Mouse (Mus musculus): ENCODE results near the gene Nasp.
"Not testable (repeated sequence)": the region's sequence is repeated elsewhere in the genome, so short reads cannot be mapped to it uniquely, and the experiment has no call there.

Gene Nasp

DNA sequence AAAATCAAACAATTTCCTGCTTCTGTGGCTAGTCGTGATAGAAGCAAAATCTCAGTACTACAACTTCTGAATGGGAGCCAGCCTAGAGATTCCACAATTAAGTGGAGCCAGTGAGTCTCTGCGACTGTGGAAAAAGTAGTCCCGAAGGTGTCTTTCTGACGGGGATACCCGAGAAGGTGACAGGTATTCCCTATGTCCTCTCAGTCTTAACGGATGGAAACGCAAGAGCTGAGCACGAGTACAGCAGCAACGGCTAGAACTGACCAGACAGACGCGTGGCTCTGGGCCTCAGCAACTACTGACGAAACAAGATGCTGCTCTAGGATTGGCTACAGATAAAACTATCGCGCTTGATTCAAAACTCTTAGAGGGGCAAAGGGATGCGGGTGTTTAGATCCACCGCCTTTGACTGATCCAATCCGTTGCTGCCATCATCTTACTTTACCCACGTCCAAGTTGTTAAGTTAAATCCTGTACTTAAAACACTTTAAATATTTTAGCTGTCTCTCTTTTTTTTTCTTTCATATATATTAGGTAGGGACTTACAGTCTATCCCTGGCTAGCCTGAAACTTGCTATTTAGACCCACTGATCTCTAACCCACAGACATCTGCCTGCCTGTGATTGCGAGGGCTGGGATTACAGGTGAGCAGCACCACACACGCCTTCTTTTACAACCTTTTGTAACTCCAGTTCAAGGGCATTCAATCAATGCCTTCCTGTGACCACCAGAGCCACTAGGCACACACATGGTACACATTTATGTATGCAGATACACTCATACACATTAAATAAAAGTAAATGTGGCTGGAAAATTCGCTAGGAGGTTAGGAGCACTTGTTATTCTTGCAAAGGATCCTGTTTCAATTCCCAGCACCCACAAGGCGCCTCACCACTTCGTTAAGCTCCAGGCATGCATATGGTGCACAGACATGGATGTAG is at the start of gene Nasp:
Nasp (minus strand) TSS at position 220 of the 941 bp plus-strand sequence.
- DNase-seq: peak; percentile 73 to 82

DNA sequence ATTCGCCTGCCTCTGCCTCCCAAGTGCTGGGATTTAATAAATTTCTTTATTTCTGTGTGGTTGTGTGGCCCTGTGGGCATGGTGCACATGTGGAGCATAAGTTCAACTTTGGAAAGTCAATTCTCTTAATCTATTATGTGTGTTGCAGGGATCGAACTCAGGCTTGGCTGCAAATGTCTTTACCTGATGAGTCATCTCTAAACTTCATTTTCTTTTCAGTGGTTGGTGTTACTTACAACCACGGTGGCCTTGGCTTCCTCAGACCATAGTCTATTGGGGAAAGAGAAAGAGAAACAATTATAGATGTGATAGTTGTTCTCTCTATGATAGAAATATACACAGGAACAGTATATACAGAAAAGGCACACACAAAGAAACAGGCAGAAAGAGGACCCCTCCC is 48.3 kb upstream of the Nasp start:
- no peak for DNase-seq

DNA sequence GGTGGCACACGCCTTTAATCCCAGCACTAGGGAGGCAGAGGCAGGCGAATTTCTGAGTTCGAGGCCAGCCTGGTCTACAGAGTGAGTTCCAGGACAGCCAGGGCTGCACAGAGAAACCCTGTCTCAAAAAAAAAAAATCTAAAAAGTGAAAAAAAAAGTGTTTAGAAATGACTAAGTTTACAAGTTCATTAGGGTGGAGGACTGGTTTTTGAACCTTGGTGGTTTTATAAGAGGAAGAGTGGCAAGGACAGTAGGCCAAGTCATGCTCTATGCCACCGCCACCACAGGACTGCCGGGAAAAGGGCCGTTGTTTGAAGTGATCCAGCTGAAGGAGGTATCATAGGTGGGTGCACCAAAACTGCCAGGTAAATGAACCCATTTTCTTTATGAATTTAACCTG is 47.0 kb upstream of the Nasp start:
- not testable (repeated sequence) for DNase-seq

DNA sequence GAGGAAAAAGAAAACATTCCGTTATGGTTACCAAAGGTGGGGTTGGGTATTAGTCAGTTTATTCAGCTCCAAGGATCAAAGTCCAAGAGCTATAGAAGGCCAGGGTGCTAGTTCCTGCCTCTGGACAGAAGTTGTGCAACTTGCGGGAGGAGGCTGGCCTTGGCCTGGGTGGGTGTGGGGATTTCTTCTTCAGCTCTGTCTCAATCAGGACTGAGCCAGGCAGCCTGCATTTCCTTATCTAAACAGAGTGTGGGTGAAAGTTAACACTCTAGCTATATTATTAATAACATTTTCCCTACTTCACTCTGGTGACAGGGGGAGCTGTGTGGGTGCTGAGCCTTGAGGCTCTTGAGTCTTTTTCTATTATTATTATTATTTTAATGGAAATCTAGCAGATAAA is 45.0 kb upstream of the Nasp start:
- DNase-seq: no peak

- no peak for DNase-seq
These were observed 41.5 kb upstream of the Nasp start for GRCm38 (mm10) chr4:116669291-116669690.

- DNase-seq: no peak
These were observed 40.4 kb upstream of the Nasp start for GRCm38 (mm10) chr4:116668145-116668544.

DNA sequence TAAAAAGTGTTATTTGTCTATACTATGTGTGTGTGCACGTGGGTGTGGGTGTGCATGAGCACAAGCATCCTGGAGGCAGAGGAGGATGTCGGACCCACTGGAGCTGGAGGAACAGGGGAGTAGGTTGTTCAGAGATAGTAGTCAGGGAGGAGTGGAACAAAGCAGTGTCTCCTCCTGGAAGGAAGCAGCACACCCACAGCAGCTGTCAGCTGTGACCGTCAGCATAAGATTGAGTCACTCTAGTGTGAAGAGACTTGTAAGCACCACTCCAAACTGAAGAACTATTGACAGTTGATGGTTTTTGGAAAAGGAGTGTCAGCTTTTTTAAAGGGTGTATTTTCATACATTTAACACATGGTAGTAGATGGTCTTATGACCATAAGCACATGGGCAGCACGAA is 38.9 kb upstream of the Nasp start:
- no peak for DNase-seq

DNA sequence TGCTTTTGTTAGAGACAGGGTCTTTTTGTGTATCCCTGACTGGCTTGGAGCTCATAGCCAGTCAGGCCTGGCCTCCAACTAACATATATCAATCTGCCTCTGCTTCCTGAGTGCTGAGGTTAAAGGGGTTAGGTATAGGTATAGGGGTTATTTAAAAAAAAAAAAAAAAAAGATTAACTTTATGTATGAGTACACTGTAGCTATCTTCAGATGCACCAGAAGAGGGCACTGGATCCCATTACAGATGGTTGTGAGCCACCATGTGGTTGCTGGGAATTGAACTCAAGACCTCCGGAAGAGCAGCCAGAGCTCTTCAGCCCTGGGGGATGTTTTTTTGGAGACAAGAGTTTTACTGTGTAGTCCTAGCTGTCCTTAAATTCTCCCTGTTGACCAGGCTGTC is 34.3 kb upstream of the Nasp start:
- no peak for DNase-seq

DNA sequence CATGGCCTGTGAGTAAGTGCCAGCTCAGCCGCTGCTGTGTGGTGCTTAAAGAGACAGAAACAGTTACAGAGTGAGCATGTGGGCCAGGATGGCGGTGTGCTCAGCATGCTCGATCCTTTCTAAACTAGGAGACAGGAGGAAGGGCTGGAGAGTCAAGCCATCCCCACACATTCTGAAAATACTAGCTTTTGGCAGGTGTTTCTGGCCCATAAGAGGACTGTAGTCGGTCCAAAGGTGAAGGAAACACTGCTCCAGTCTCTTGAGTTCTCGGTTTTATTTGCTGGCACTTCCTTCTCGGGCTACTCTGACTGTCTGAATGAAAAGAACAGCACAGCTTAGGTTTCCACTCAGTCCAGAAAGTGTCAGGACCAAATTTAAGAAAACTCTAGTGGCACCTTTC is 33.1 kb upstream of the Nasp start:
- no peak for DNase-seq

DNA sequence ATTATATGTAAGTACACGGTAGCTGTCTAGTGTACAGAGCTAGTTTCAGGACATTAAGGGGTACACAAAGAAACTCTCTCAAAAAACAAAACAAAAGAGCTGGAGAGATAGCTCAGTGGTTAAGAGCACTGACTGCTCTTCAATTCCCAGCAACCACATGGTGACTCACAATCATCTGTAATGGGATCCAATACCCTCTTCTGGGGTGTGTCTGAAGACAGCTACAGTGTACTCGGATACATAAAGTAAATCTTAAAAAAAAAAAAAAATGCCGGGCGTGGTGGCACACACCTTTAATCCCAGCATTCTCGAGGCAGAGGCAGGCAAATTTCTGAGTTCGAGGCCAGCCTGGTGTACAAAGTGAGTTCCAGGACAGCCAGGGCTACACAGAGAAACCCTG is 32.2 kb upstream of the Nasp start:
- not testable (repeated sequence) for DNase-seq

GRCm38 (mm10) chr4:116659474-116659873 is 31.7 kb upstream of the Nasp start:
- no peak for DNase-seq

GRCm38 (mm10) chr4:116657971-116658370 is 30.2 kb upstream of the Nasp start:
- no peak for DNase-seq

- no peak for DNase-seq
These were observed 27.9 kb upstream of the Nasp start for GRCm38 (mm10) chr4:116655658-116656057.

DNA sequence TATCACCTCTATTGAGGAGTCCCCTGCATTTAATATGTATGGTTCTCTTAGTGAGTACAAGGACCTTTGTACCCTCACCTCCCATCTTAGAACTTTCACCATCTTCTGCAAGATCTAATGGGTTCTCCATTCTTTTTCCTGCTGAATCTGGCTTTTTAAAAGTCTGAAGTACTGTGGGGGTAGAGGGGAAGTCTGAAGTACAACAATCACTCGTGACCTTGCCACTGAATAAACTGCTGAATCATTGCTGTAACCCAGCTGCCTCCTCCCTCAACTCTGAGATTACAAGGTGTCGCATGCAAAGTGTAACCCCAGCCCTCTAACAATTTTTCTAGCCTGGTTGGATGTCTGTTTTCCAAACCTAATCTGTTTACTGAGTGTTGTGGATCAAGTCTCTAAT is 27.4 kb upstream of the Nasp start:
- DNase-seq: no peak

- DNase-seq: no peak
These were observed 25.5 kb upstream of the Nasp start for GRCm38 (mm10) chr4:116653228-116653627.

DNA sequence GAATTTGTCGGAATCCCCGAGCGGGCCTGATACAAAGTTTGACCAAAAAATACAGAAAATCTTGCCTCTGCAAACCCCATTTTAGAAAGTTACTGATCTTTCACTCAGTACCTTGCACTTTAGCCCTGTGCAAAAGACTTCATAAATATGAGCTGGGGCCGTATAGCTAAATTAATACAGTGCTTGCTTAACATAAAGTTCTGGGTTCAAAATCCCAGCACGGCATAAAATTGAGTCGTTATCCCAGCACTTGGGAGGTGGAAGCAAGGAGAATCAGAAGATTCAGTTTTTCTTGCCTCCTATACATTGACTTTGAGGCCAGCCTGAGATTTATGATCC is 24.0 kb upstream of the Nasp start:
- DNase-seq: no peak

GRCm38 (mm10) chr4:116650924-116651796 is 23.4 kb upstream of the Nasp start, which contains the start of gene Akr1a1:
TSS of gene Akr1a1 (minus strand) at chr4:116651680.
- peak; percentile 91 to 94 for DNase-seq

- DNase-seq: no peak
These were observed 22.6 kb upstream of the Nasp start for GRCm38 (mm10) chr4:116650365-116650764.

- no peak for DNase-seq
These were observed 21.7 kb upstream of the Nasp start for GRCm38 (mm10) chr4:116649411-116649810.

DNA sequence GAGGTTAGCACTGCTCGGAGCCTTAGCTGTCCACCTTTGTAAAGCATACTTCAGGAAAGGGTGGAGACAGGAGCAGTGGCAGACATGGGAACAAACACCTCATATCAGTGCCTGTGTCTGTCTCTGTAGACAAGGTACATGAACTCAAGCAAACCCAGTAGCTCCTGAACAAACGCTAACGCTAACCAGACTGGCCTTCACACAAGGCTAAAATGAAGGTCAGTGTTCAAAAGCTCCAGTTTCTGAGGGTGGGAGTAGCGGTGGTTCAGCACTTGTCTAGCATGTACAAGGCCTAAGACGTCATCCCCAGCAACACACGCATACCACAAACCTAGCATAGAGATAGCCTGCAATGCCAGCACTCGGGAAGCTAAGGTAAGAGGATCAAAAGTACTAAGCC is 17.9 kb upstream of the Nasp start:
- DNase-seq: no peak

DNA sequence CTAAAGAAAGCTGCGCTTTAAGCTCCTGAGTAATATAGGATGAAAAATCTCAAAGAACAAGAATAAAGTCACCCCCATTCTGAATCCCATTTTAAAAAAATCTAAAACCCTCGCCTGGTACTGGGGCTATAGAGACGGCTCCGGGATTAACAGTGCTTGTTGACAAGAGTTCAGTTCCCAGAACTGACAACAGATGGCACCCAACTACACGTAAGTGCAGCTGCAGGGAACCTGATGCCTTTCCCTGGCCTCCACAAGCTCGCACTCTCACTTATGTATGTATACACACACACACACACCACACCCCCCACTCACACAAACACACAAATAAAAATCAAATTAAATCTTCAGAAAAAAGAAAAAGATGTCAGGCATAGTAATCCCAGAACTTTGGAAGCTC is 16.6 kb upstream of the Nasp start:
- peak; percentile 10 to 24 for DNase-seq

GRCm38 (mm10) chr4:116642071-116642470 is 14.3 kb upstream of the Nasp start:
- no peak for DNase-seq

- no peak for DNase-seq
These were observed 11.1 kb upstream of the Nasp start for GRCm38 (mm10) chr4:116638821-116639220.

DNA sequence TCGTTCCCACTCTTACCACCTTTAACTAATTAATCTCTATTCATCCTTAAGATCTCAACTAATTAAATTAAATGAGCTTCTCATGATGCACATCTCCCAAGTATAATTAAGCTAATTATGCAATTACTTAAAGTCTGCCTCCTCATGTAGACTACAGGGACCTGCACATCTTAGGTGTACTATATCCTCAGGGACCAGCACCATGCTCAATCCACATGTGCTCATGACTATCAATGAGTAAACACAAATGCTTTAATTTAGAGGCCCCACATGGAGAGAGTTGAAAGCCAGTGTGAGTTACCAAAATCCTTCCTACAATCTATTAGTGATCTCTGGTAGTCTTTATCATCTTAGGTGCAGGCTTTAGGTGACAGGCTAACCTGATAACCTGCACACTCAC is 7.5 kb upstream of the Nasp start:
- DNase-seq: no peak
